Mouse (Mus musculus): Measurements from ENCODE around the gene Ptx4.

GRCm38 (mm10) chr17:25135622-25136021, 15.1 kb downstream of the Ptx4 start:
- TF ChIP-seq POLR2A (IDR thresholded peaks at IDR 0.05; ENCODE audit: insufficient read depth, low read length) (no peak), CTCF (IDR thresholded peaks at IDR 0.05; ENCODE audit: low read depth, low read length) (no peak)

All from ES-Bruce4 (cell line).